Mouse (Mus musculus) gastrocnemius, postnatal 10 days (tissue): Measurements from ENCODE around the gene Rexo5. TPM values are rescaled to one million over a fixed set of nuclear protein-coding genes. Genes with fewer than 3 reads are reported as not detected.

ENCODE experiments used
- DNase-seq: peaks from one replicate; pipeline ENCODE4 v3.0.0; 2021; ENCODE audit warnings: mixed read lengths
- total RNA-seq, 2 experiments: library from RNA; stranded (reverse); gene quantifications; 2 replicates each; pipeline ENCODE4 v1.2.3; 2021

The Rexo5 gene
- total RNA-seq, 2 experiments from 2014 or later: 1.9 to 2.9 TPM

DNA sequence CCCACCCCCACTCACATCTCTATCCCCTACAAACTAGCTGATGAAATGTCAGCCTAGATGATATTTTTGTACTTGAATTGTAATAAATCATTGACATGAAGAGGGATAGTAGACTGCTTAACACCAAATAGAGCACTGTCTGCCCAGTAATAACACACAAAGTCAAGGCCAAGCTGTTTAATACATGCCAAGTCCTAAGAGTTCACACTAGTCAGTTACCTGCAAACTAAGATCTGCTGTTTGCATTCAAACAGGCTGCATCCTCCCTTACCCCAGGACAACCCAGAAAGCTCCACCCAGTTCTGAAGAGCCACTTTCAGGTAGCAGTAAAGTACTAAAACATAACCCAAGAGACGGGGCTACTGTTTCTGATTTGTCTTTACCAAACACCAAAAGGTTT lies 98.4 kb downstream of the Rexo5 start:
- DNase-seq: no peak

DNA sequence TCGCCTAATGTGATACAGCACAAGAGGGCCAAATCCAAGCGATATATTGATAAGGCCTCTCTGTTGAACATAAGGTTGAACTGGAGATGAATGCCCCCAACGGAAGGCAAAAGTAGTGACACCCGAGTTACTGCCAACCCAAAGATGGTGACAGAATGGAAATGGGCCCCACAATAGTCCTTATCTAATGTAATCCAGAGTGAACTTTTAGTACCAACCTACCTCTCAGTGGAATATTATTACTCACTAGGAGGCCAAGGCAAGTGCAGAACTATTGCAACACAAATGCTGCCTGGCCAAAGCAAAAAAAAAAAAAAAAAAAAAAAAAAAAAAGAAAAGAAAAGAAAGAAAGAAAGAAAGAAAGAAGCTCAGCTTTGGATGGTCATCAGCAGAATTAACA lies 98.9 kb downstream of the Rexo5 start:
- no peak for DNase-seq

DNA sequence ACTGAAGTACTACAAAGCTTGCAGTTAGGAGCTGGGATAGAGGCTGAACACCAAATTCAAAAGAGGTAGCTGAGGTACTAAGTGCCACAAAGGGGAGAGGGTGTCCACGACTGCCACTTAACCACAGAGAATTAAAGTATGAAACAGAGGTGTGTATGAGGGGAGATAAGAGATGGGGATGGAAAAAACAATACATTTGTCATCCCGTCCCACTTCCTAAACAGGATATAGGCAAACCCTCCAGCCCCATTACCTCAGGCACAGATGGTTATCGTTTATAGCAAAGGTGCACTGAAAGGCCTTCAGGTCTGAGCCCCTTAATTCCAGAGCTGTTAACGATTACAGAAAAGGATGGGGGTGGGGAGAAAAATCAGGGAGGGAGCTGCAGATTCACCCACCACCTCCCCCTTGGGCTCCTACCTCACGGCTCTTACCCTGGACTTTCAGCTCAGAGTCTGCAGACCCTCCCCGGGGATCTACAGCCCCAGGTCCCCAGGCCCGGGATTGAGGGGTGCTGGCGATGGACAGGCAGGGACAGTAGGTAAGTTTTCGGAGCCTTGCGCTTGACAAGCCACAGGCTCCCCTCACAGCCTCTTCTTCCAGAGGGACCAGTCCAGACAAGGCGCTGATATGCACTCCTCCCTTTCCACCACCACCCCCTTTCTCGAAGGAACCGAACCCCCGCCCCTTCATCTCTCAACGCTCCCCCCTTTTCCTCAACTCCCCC lies 101.2 kb downstream of the Rexo5 start:
- DNase-seq: no peak

DNA sequence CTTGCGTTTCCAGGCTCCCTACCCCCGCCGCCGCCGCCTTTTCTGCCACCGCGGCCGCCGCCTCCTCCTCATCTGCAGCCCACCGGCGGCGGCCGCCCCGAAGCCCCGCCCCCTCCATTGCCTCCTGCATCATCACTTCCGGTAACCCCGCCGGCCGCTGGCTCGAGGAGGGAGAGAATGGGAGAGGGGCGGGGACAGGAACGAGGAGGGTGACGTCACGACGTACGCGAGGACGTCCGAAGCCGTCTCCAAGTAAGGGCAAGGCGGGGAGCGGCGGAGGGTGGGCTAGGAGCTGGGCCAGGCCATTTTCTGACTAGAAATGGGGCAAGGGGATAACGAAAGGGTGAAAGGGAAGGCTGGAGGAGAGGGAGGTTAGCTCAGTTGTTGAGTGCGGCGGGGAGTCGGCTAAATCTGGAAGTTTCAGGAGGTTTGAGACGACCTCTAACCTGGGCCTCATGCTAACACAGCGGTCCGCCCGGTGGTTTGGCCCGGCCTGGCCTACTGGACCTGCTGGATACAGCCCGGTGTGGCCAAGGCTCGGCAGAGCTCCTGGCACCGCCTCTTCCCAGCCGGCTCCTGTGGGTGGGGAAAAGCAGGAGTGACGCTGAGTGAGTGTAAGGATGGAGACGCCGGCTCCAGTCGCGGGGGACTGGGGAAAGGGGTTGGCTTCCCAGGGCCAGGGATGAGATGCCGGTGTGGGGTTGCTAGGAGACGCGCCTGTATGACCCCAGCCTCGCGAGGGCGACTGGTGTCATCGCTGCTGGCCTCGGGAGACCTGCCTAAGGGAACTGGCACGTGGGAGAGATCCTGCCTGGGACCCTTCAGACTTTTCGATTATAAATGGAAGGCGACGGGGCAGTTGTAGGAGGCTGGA lies 102.1 kb downstream of the Rexo5 start, which contains the start of the genes Lyrm1 and Dcun1d3:
Gene Lyrm1, plus strand, starts transcription at position 223 of the 874 bp plus-strand sequence.
Gene Dcun1d3, minus strand, starts transcription at position 660 of the 874 bp plus-strand sequence.
- DNase-seq: peak; percentile 98

DNA sequence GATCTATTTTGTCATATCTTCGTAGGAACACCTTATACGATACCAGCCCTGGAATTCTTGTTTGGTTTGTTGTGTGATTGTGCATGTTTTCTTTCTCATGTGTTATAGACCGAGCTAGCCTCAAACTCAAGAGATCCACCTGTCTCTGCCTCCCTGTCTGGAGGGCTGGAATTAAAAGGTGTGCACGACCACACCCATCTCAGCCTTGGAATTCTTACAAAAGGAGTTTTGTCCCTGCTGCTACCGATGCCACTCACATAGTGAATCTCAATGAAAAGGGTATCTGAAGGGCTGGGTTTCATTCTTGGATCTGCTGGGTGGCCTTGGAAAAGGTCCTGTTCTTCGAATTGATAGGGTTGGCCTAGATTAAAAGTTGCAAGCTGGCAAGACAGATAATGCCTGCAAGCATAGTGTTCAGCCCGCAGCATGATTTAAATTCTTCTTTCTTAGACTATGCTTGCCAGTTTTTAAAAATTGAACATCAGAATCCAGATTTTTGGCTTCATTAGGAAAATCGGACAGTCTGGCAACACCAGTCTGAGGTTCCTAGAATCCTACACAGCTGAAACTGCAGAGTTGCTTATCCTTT lies 103.8 kb downstream of the Rexo5 start:
- DNase-seq: no peak

DNA sequence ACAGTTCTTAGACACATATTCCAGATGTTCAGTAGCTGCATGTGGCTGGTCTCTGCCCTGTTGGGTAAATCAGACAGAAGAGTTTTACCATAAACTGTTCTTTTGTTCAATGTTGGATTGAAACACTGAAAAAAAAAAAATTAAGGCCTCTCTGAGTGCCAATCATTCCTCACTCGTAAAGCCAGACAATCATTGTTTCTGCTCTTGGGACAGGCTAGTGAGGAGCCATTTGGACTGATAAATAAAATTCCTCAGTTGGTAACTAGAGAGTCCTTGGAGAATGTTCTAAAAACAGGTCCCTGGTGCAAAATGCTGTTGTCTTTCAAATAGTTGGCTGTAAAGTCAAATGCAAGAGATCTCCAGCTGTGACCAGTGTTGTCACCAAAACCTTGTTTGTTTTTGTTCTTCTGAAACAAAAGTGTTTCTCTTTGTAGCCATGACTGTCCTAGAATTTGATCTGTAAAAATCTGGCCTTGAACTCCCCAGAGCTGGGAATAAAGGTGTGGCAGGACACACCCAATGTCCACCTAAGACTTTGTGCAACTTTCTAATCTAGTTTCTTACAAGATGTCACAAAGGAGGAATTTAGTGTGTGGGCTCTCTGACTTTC lies 104.5 kb downstream of the Rexo5 start:
- DNase-seq: no peak

Other genes starting within 250 kb of the Rexo5 start
- gene Acsm2, start 239.7 kb upstream of the Rexo5 start, total RNA-seq: not detected
- not detected for gene Acsm1, start 187.0 kb upstream of the Rexo5 start, total RNA-seq
- not detected for gene Acsm4, start 104.0 kb upstream of the Rexo5 start, total RNA-seq
- gene Thumpd1, start 73.2 kb upstream of the Rexo5 start, total RNA-seq: 10 to 100 TPM; 18.0 to 18.3 TPM
- under 1 TPM in 1 of 2 experiments, not detected in 1; 0.14 TPM for gene Acsm3, start 33.1 kb upstream of the Rexo5 start, total RNA-seq
- 1 to 10 TPM; 3.1 to 3.2 TPM for gene Eri2, start 52 bp downstream of the Rexo5 start, total RNA-seq
- gene Lyrm1, start 101.9 kb downstream of the Rexo5 start, total RNA-seq: 1 to 10 TPM; 9.2 to 9.9 TPM
- 10 to 100 TPM; 12.0 to 14.6 TPM for gene Dcun1d3, start 102.3 kb downstream of the Rexo5 start, total RNA-seq